Mouse (Mus musculus) CH12.LX (cell line): ENCODE measurements at regions not wholly inside any gene's neighbourhood (a gene's known extent, or its start where the extent isn't known, plus 50 kb on each side); places are given as distances from the start of the nearest gene placed in this dataset.

Experiments
- DNase-seq: peaks from one replicate; pipeline ENCODE4 v3.0.0-alpha.2; 2013; ENCODE audit errors: extremely low read depth
- H3K27ac ChIP-seq: 2 replicates; pipeline ENCODE4 v1.5.1; 2012; ENCODE audit warnings: low read depth, mild to moderate bottlenecking, control low read depth, moderate library complexity; ENCODE audit not compliant: insufficient read depth
- H3K27me3 ChIP-seq: replicated peaks from 2 replicates; pipeline ENCODE3; 2012; ENCODE audit warnings: inconsistent platforms
- H3K36me3 ChIP-seq, 2 experiments: replicated peaks in 1 of 2; 2 replicates each; pipeline versions ENCODE3 to v1.6.1; 2012; ENCODE audit warnings: inconsistent platforms in 1 of 2, low read length in 1 of 2, mild to moderate bottlenecking in 1 of 2, mixed read lengths in 1 of 2, moderate library complexity in 1 of 2; ENCODE audit not compliant: control insufficient read depth in 1 of 2, insufficient read depth in 1 of 2
- H3K4me1 ChIP-seq, 2 experiments: 2 replicates each; pipeline ENCODE4 v1.6.1; 2012; ENCODE audit warnings: inconsistent platforms in 1 of 2, moderate library complexity in 1 of 2; ENCODE audit not compliant: insufficient read depth in 2 of 2, control insufficient read depth in 1 of 2
- H3K4me2 ChIP-seq: 2 replicates; pipeline ENCODE4 v1.6.1; 2012; ENCODE audit warnings: low read depth, mild to moderate bottlenecking, control low read depth; ENCODE audit not compliant: poor library complexity, insufficient read depth, severe bottlenecking
- H3K4me3 ChIP-seq, 3 experiments: fragments of 150-350 bp in 1 of 3; sonication (generic) in 1 of 3; replicated peaks in 1 of 3; 2 replicates each; pipeline versions ENCODE3 to v1.5.1; 2011 to 2012; ENCODE audit warnings: low read depth in 2 of 3, low read length in 2 of 3, mild to moderate bottlenecking in 2 of 3, moderate library complexity in 2 of 3, control low read depth in 1 of 3, improper control_type of control experiment in 1 of 3, inconsistent platforms in 1 of 3, mixed read lengths in 1 of 3; ENCODE audit not compliant: poor library complexity in 1 of 3
- H3K79me2 ChIP-seq: replicated peaks from 2 replicates; pipeline ENCODE4 v1.6.1; 2012; ENCODE audit warnings: mild to moderate bottlenecking, moderate library complexity; ENCODE audit not compliant: control insufficient read depth, poor library complexity, insufficient read depth, severe bottlenecking; ENCODE audit errors: extremely low read depth
- H3K9ac ChIP-seq: 2 replicates; pipeline ENCODE4 v1.6.1; 2012; ENCODE audit warnings: low read depth, mild to moderate bottlenecking, control low read depth, moderate library complexity; ENCODE audit not compliant: insufficient read depth
- H3K9me3 ChIP-seq: replicated peaks from 2 replicates; pipeline ENCODE3; 2012; ENCODE audit warnings: low read length, inconsistent platforms, mixed read lengths
- CHD1 ChIP-seq: IDR thresholded peaks from 2 replicates; pipeline ENCODE4 v1.6.1; 2012; ENCODE audit warnings: low read depth, low read length, improper control_type of control experiment, inconsistent platforms
- CTCF ChIP-seq, 2 experiments: IDR thresholded peaks in 1 of 2; conservative IDR thresholded peaks in 1 of 2; 2 replicates each; pipeline ENCODE4 v1.5.1; 2011 to 2012; ENCODE audit warnings: low read depth in 2 of 2, low read length in 2 of 2, improper control_type of control experiment in 1 of 2, inconsistent platforms in 1 of 2, mild to moderate bottlenecking in 1 of 2, moderate library complexity in 1 of 2
- EP300 ChIP-seq: IDR thresholded peaks from 2 replicates; pipeline ENCODE4 v1.6.1; 2011; ENCODE audit warnings: low read length, improper control_type of control experiment
- ETS1 ChIP-seq: conservative IDR thresholded peaks from 2 replicates; pipeline ENCODE4 v1.6.1; 2012; ENCODE audit warnings: low read depth, mild to moderate bottlenecking, inconsistent platforms, low read length, improper control_type of control experiment, moderate library complexity
- GABPA ChIP-seq: IDR thresholded peaks from 2 replicates; pipeline ENCODE4 v1.6.1; 2012; ENCODE audit warnings: low read depth, low read length, improper control_type of control experiment, inconsistent platforms; ENCODE audit not compliant: insufficient replicate concordance
- JUN ChIP-seq: IDR thresholded peaks from 2 replicates; pipeline ENCODE4 v1.6.1; 2011; ENCODE audit warnings: low read depth, mild to moderate bottlenecking, low read length, improper control_type of control experiment, moderate library complexity; ENCODE audit not compliant: insufficient read depth
- MAX ChIP-seq: IDR thresholded peaks from 2 replicates; pipeline ENCODE4 v1.6.1; 2011; ENCODE audit warnings: low read length, improper control_type of control experiment
- MAZ ChIP-seq: IDR thresholded peaks from 2 replicates; pipeline ENCODE4 v1.6.1; 2012; ENCODE audit warnings: low read depth, mild to moderate bottlenecking, inconsistent platforms, low read length, improper control_type of control experiment, moderate library complexity
- MXI1 ChIP-seq: IDR thresholded peaks from 2 replicates; pipeline ENCODE4 v1.6.1; 2011; ENCODE audit warnings: mild to moderate bottlenecking, low read depth, low read length, improper control_type of control experiment
- NELFE ChIP-seq: IDR thresholded peaks from 2 replicates; pipeline ENCODE4 v1.6.1; 2011; ENCODE audit warnings: low read depth, low read length, improper control_type of control experiment
- NRF1 ChIP-seq: IDR thresholded peaks from 2 replicates; pipeline ENCODE4 v1.6.1; 2014; ENCODE audit warnings: low read depth, mild to moderate bottlenecking, inconsistent platforms, low read length, improper control_type of control experiment, moderate library complexity
- PAX5 ChIP-seq: IDR thresholded peaks from 2 replicates; pipeline ENCODE4 v1.6.1; 2012; ENCODE audit warnings: low read length, inconsistent platforms, mixed read lengths
- RAD21 ChIP-seq: IDR thresholded peaks from 2 replicates; pipeline ENCODE4 v1.6.1; 2011; ENCODE audit warnings: low read depth, mild to moderate bottlenecking, low read length, improper control_type of control experiment, moderate library complexity
- RCOR1 ChIP-seq: conservative IDR thresholded peaks from 2 replicates; pipeline ENCODE4 v1.6.1; 2012; ENCODE audit warnings: low read depth, mild to moderate bottlenecking, inconsistent platforms, low read length, improper control_type of control experiment
- SMC3 ChIP-seq: IDR thresholded peaks from 2 replicates; pipeline ENCODE4 v1.6.1; 2011; ENCODE audit warnings: low read depth, low read length, improper control_type of control experiment
- TBP ChIP-seq: conservative IDR thresholded peaks from 2 replicates; pipeline ENCODE4 v1.6.1; 2011; ENCODE audit warnings: low read depth, low read length, improper control_type of control experiment
- TCF12 ChIP-seq: IDR thresholded peaks from 2 replicates; pipeline ENCODE4 v1.6.1; 2014; ENCODE audit warnings: low read depth, mild to moderate bottlenecking, inconsistent platforms, low read length, improper control_type of control experiment
- UBTF ChIP-seq: IDR thresholded peaks from 2 replicates; pipeline ENCODE4 v1.6.1; 2012; ENCODE audit warnings: low read depth, mild to moderate bottlenecking, inconsistent platforms, low read length, improper control_type of control experiment, moderate library complexity
- USF1 ChIP-seq: IDR thresholded peaks from 2 replicates; pipeline ENCODE4 v1.6.1; 2014; ENCODE audit warnings: low read depth, mild to moderate bottlenecking, inconsistent platforms, low read length, improper control_type of control experiment
- ZMIZ1 ChIP-seq: IDR thresholded peaks from 2 replicates; pipeline ENCODE4 v1.6.1; 2012; ENCODE audit warnings: low read depth, mild to moderate bottlenecking, inconsistent platforms, low read length, improper control_type of control experiment
- dilution Hi-C: fragments of 300-500 bp; cut with MboI; formaldehyde crosslinking; loops from 2 replicates; pipeline ENCODE4 v1.14.3; 2020; ENCODE audit warnings: low sequenced_read_pairs; ENCODE audit not compliant: extremely low pct_unique_long_range_greater_than_20kb, extremely low pct_ligation_motif_present
- in situ Hi-C: fragments of 300-500 bp; cut with MboI; formaldehyde crosslinking; loops from 3 replicates; pipeline ENCODE4 v1.14.3; 2019; ENCODE audit warnings: low sequenced_read_pairs, low pct_ligation_motif_present, low pct_unique_long_range_greater_than_20kb, mixed read lengths

GRCm38 (mm10) chr11:18022065-18022464, 68.4 kb upstream of the Etaa1 start:
- Histone ChIP-seq H3K9me3 (no peaks in the 10 kb centered on the region), H3K27ac (no peak overlapping the region), H3K9ac (no peak overlapping the region), H3K27me3 (no peaks in the 10 kb centered on the region), H3K4me1 (no peaks in the 10 kb centered on the region), H3K4me3 (no peak overlapping the region), H3K4me2 (no peak overlapping the region), H3K79me2 (no peaks in the 10 kb centered on the region), H3K36me3 (no peaks in the 10 kb centered on the region)
- TF ChIP-seq RCOR1, result no peak
- no peak for TF ChIP-seq NRF1
- no peak for TF ChIP-seq TBP
- TF ChIP-seq SMC3, result no peak
- TF ChIP-seq MXI1, result no peak
- in situ Hi-C loops (no loop called here), dilution Hi-C loops (no loop called here)
- no peak for DNase-seq

GRCm38 (mm10) chr11:18015239-18015638, 61.6 kb upstream of the Etaa1 start:
- Histone ChIP-seq H3K79me2 (no peaks in the 10 kb centered on the region), H3K9ac (no peak overlapping the region), H3K4me2 (no peak overlapping the region), H3K27ac (no peak overlapping the region), H3K36me3 (no peaks in the 10 kb centered on the region), H3K4me1 (peaks cover 0 to 10% of the 10 kb centered on the region in 2 experiments; a peak in 2 of 4 replicates), H3K9me3 (no peaks in the 10 kb centered on the region), H3K27me3 (no peaks in the 10 kb centered on the region), H3K4me3 (no peak overlapping the region)
- no peak for DNase-seq
- dilution Hi-C loops (no loop called here), in situ Hi-C loops (no loop called here)
- TF ChIP-seq MAX, result no peak
- TF ChIP-seq SMC3, result no peak
- TF ChIP-seq TCF12, result no peak
- TF ChIP-seq USF1, result no peak
- no peak for TF ChIP-seq UBTF
- no peak for TF ChIP-seq TBP
- no peak for TF ChIP-seq CHD1
- no peak for TF ChIP-seq GABPA
- TF ChIP-seq RAD21, result no peak
- TF ChIP-seq EP300, result no peak
- TF ChIP-seq ETS1, result no peak
- no peak for TF ChIP-seq PAX5
- TF ChIP-seq JUN, result no peak
- TF ChIP-seq MAZ, result no peak
- TF ChIP-seq MXI1, result no peak
- TF ChIP-seq CTCF (conservative IDR thresholded peaks at IDR 0.05 in 1 of 2, IDR thresholded peaks at IDR 0.05 in 1 of 2; ENCODE audit: low read depth in 2 of 2, low read length in 2 of 2), result no peak
- no peak for TF ChIP-seq NELFE
- no peak for TF ChIP-seq ZMIZ1
